7 mouse cellular contexts compared by ENCODE assay signal in genomic region chr9:75546885-75547553, GRCm38 (mm10). TPM values are rescaled to one million over a fixed set of nuclear protein-coding genes. Genes with fewer than 3 reads are reported as not detected.
DNase-seq lines count a peak whose midpoint lies in the region; ATAC-seq and TF ChIP-seq lines count a peak whose summit lies in the region.

No protein-coding gene starts in this region.

- peak in 1 of 2 experiments; percentile 31; a peak in 1 of 4 replicates for TF ChIP-seq POLR2A in MEL (IDR thresholded peaks at IDR 0.05; ENCODE audit: control insufficient read depth in 1 of 2, insufficient read depth in 1 of 2, low read depth in 1 of 2, low read length in 2 of 2, poor library complexity in 1 of 2)
- TF ChIP-seq POLR2A in myocyte (IDR thresholded peaks at IDR 0.05; ENCODE audit: insufficient read length, low read depth), result no peak

- no peak for TF ChIP-seq CTCF in MEL (IDR thresholded peaks at IDR 0.05 in 2 of 3, conservative IDR thresholded peaks at IDR 0.05 in 1 of 3; ENCODE audit: control insufficient read depth in 1 of 3, insufficient read depth in 1 of 3, low read depth in 2 of 3, low read length in 3 of 3, poor library complexity in 1 of 3, severe bottlenecking in 1 of 3)

- DNase-seq in MEL (ENCODE audit: low read depth, low spot score), result peak; percentile 95
- DNase-seq in adrenal gland, postnatal 25 days, result peak; percentile 85
- no peak for DNase-seq in heart, embryonic 10.5 days (ENCODE audit: low spot score)
- DNase-seq in kidney, postnatal 36 days, result peak; percentile 93 to 95
- DNase-seq in yolk sac, embryonic 10.5 days (ENCODE audit: low spot score), result peak; percentile 38

- peak overlapping the region; percentile 18 to 53 for H3K4me3 ChIP-seq in MEL (ENCODE audit: control insufficient read depth in 1 of 2, insufficient read depth in 1 of 2, low read depth in 2 of 2, low read length in 2 of 2)
- no peak overlapping the region for H3K4me3 ChIP-seq in heart, embryonic 10.5 days
- H3K4me3 ChIP-seq in myocyte, result no peak overlapping the region

- H3K79me2 ChIP-seq in MEL (ENCODE audit: control insufficient read depth, insufficient read depth, low read length, poor library complexity) (peaks cover 30% of the 10 kb centered on the region), myocyte (ENCODE audit: control insufficient read depth, insufficient read depth) (peaks cover 69% of the 10 kb centered on the region)

- no peak for TF ChIP-seq RAD21 in MEL (IDR thresholded peaks at IDR 0.05; ENCODE audit: low read depth, low read length)

- 65% methylated on average over 12 of the region's 12 CpGs for WGBS in heart, embryonic 10.5 days

- peak overlapping the region; percentile 36 for H3K9ac ChIP-seq in MEL (ENCODE audit: control insufficient read depth, low read depth, low read length, poor library complexity, severe bottlenecking)

- H3K4me2 ChIP-seq in myocyte (ENCODE audit: low read depth), result no peak overlapping the region

- H3K9me3 ChIP-seq in MEL (replicated peaks; ENCODE audit: insufficient read depth, low read length), result no peaks in the 10 kb centered on the region
- no peaks in the 10 kb centered on the region for H3K9me3 ChIP-seq in heart, embryonic 10.5 days

- H3K27ac ChIP-seq in MEL (ENCODE audit: control insufficient read depth, low read depth, low read length), result peak overlapping the region; percentile 34
- peak overlapping the region; percentile 62; the same call in 1 of the 2 replicates for H3K27ac ChIP-seq in heart, embryonic 10.5 days

- no peak for ATAC-seq in inflammation-experienced regulatory T-cells, adult 6 months

- peak; percentile 50 to 60; a peak in 3 of 4 replicates for TF ChIP-seq EP300 in MEL (IDR thresholded peaks at IDR 0.05; ENCODE audit: low read depth in 1 of 2, low read length in 2 of 2)

- H3K27me3 ChIP-seq in MEL (ENCODE audit: control insufficient read depth in 1 of 2, insufficient read depth in 2 of 2, low read length in 2 of 2) (no peaks in the 10 kb centered on the region), myocyte (ENCODE audit: control insufficient read depth, insufficient read depth, insufficient read length) (no peaks in the 10 kb centered on the region)
- H3K27me3 ChIP-seq in heart, embryonic 10.5 days (ENCODE audit: insufficient read depth, poor library complexity, severe bottlenecking), result no peaks in the 10 kb centered on the region

- H3K36me3 ChIP-seq in MEL (ENCODE audit: control insufficient read depth in 1 of 2, insufficient read depth in 2 of 2, low read length in 2 of 2) (peaks cover 0 to 19% of the 10 kb centered on the region in 2 experiments), myocyte (ENCODE audit: control insufficient read depth, insufficient read depth) (no peaks in the 10 kb centered on the region)
- H3K36me3 ChIP-seq in heart, embryonic 10.5 days, result no peaks in the 10 kb centered on the region

- peaks cover 12 to 19% of the 10 kb centered on the region in 2 experiments for H3K4me1 ChIP-seq in MEL (ENCODE audit: control insufficient read depth in 1 of 2, insufficient read depth in 2 of 2, low read length in 2 of 2)
- H3K4me1 ChIP-seq in heart, embryonic 10.5 days, result peaks cover 22% of the 10 kb centered on the region

- H3ac ChIP-seq in myocyte (ENCODE audit: control insufficient read depth, insufficient read length), result no peak overlapping the region

TF ChIP-seq in MEL, 35 proteins besides CTCF, POLR2A, EP300 and RAD21 (continues in another document):
- no peak for TF ChIP-seq MEF2A (IDR thresholded peaks at IDR 0.05; ENCODE audit: extremely low read depth, insufficient replicate concordance, low read depth, low read length, poor library complexity, severe bottlenecking)
- no peak for TF ChIP-seq MAX (IDR thresholded peaks at IDR 0.05; ENCODE audit: low read length)
- TF ChIP-seq USF1 (IDR thresholded peaks at IDR 0.05; ENCODE audit: low read depth, low read length), result no peak
- TF ChIP-seq MAFK (IDR thresholded peaks at IDR 0.05; ENCODE audit: borderline replicate concordance, low read depth, low read length), result no peak
- TF ChIP-seq SMC3 (IDR thresholded peaks at IDR 0.05; ENCODE audit: low read depth, low read length), result no peak
- peak; percentile 46; the same call in 1 of the 2 replicates for TF ChIP-seq MXI1 (IDR thresholded peaks at IDR 0.05; ENCODE audit: low read depth, low read length)
- TF ChIP-seq USF2 (IDR thresholded peaks at IDR 0.05; ENCODE audit: borderline replicate concordance in 1 of 2, insufficient read depth in 1 of 2, low read depth in 1 of 2, low read length in 2 of 2), result no peak
- TF ChIP-seq NRF1 (IDR thresholded peaks at IDR 0.05; ENCODE audit: insufficient read depth, low read depth, low read length, poor library complexity, severe bottlenecking), result no peak
- no peak for TF ChIP-seq CHD1 (IDR thresholded peaks at IDR 0.05; ENCODE audit: low read depth, low read length)
- TF ChIP-seq ETS1 (IDR thresholded peaks at IDR 0.05; ENCODE audit: low read depth, low read length), result peak; percentile 89
- no peak for TF ChIP-seq MYB (IDR thresholded peaks at IDR 0.05; ENCODE audit: low read depth, low read length)
- TF ChIP-seq ELF1 (IDR thresholded peaks at IDR 0.05; ENCODE audit: low read depth, low read length), result peak; percentile 56
- no peak for TF ChIP-seq UBTF (IDR thresholded peaks at IDR 0.05; ENCODE audit: borderline replicate concordance, insufficient read depth, low read depth, low read length)
- no peak for TF ChIP-seq ZNF384 (IDR thresholded peaks at IDR 0.05; ENCODE audit: low read depth, low read length)
- TF ChIP-seq E2F4 (IDR thresholded peaks at IDR 0.05; ENCODE audit: borderline replicate concordance, low read depth, low read length), result no peak; the same call in 1 of the 2 replicates
- peak; percentile 87 for TF ChIP-seq GATA1 (IDR thresholded peaks at IDR 0.05; ENCODE audit: low read depth, low read length)
- TF ChIP-seq TAL1 (IDR thresholded peaks at IDR 0.05; ENCODE audit: low read length), result peak; percentile 10; the same call in 1 of the 2 replicates
- TF ChIP-seq POLR2AphosphoS5 (IDR thresholded peaks at IDR 0.05; ENCODE audit: borderline replicate concordance, low read depth, low read length), result no peak
- TF ChIP-seq MYC (IDR thresholded peaks at IDR 0.05; ENCODE audit: low read depth, low read length), result 0 out of 2 replicates have a peak, but pooled peaks have one; percentile 56
- TF ChIP-seq NELFE (IDR thresholded peaks at IDR 0.05; ENCODE audit: low read depth, low read length), result no peak
- TF ChIP-seq TBP (IDR thresholded peaks at IDR 0.05; ENCODE audit: low read depth, low read length), result peak; percentile 55; the same call in 1 of the 2 replicates
- peak; percentile 78 for TF ChIP-seq SIN3A (IDR thresholded peaks at IDR 0.05; ENCODE audit: low read length)

TF ChIP-seq in myocyte, 11 proteins besides CTCF, POLR2A, EP300 and RAD21:
- TF ChIP-seq SRF (IDR thresholded peaks at IDR 0.05; ENCODE audit: control insufficient read depth, insufficient read length, low read depth) (no peak), CEBPB (IDR thresholded peaks at IDR 0.05; ENCODE audit: insufficient read depth, poor library complexity, severe bottlenecking) (peak; percentile 85)

RNA-seq across cellular contexts. Expression of gene Tmod3, which starts 12.4 kb away (rescaled TPM):
- total RNA-seq in MEL (2012; rRNA removed), result 29.9 and 34.2 TPM in 2 replicates
- polyA plus RNA-seq in MEL (2012; ENCODE audit: insufficient read depth in 1 of 2, insufficient read length in 2 of 2, low read depth in 1 of 2, low replicate concordance in 2 of 2, missing spikeins in 1 of 2) (10 to 100 TPM in 1 of 2 experiments, not detected in 1; 46.4 TPM), myocyte (2012; fragmentation: generic; extraction: Trizol) (12.9 TPM)
- total RNA-seq in adrenal gland, postnatal 25 days (2021), result 44.1 and 65.6 TPM in 2 replicates
- polyA plus RNA-seq in heart, embryonic 10.5 days (2016; fragmentation: Nextera tagmentation; extraction: Ambion mirVana), result 73.4 and 90.5 TPM in 2 replicates
- 100 to 1,000 TPM; 142 to 214 (median 146) TPM for polyA plus RNA-seq in inflammation-experienced regulatory T-cells, adult 6 months (2017; shearing (Covaris generic))

Comparison
In these comparisons a context has a peak if more than half of its experiments do, and no peak if none do; other contexts are left out.
1. H3K4me3 ChIP-seq: peak in MEL (2 of 2); none in heart, embryonic 10.5 days (single experiment) and myocyte (single experiment).